In the genomic region with DNA sequence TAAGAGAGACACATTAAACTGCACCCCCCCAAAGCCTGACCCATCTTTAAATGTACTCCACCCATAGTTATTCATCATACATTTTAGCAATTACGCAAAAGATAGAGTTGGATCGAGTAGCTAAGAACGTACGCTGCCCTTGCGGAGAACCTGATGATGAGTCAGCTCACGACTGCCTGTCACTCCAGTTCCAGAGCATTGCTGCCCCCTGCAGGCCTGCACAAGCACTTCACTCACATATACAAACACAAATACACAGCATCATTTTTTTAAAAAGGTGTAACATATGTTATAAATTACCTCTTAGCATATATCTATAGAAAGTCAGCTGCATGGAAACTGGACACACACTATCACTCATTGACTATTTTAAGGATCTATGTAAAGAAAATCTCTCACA, we compare ENCODE assay signal across 7 mouse cellular contexts. TPM values are rescaled to one million over a fixed set of nuclear protein-coding genes. Genes with fewer than 3 reads are reported as not detected.
DNase-seq lines count a peak whose midpoint lies in the region; ATAC-seq and TF ChIP-seq lines count a peak whose summit lies in the region.

No protein-coding gene starts in this region.

- 63% methylated on average over 6 of the region's 6 CpGs for WGBS in liver, adult 2 months
- WGBS in liver, embryonic 12.5 days (ENCODE audit: insufficient replicate concordance), result 54% methylated on average over 6 of the region's 6 CpGs
- WGBS in limb, embryonic 10.5 days, result 66% methylated on average over 6 of the region's 6 CpGs
- 67% methylated on average over 6 of the region's 6 CpGs for WGBS in hindbrain, embryonic 12.5 days

- no peaks in the 10 kb centered on the region for H3K36me3 ChIP-seq in liver, adult 2 months (ENCODE audit: control insufficient read depth, insufficient read depth, low read length)
- no peaks in the 10 kb centered on the region for H3K36me3 ChIP-seq in liver, embryonic 12.5 days
- no peaks in the 10 kb centered on the region for H3K36me3 ChIP-seq in limb, embryonic 10.5 days
- no peaks in the 10 kb centered on the region for H3K36me3 ChIP-seq in hindbrain, embryonic 12.5 days

- TF ChIP-seq POLR2A in liver, adult 2 months (IDR thresholded peaks at IDR 0.05; ENCODE audit: extremely low read depth, insufficient read depth, low read length), result no peak

- no peak for DNase-seq in liver, adult 2 months (ENCODE audit: extremely low read depth, low read depth, low spot score)
- peak; percentile 4 for DNase-seq in adrenal gland, adult 8-10 months
- DNase-seq in cerebellum, postnatal 25 days, result peak; percentile 53 to 69
- DNase-seq in limb, embryonic 10.5 days (ENCODE audit: low spot score), result peak; percentile 34
- no peak for DNase-seq in thymus, postnatal 36 days

- no peak for ATAC-seq in liver, embryonic 12.5 days
- no peak for ATAC-seq in hindbrain, embryonic 12.5 days (ENCODE audit: low FRiP score)

- no peaks in the 10 kb centered on the region for H3K27me3 ChIP-seq in liver, adult 2 months (ENCODE audit: control insufficient read depth, insufficient read depth, low read length)
- no peaks in the 10 kb centered on the region for H3K27me3 ChIP-seq in liver, embryonic 12.5 days (replicated peaks)
- H3K27me3 ChIP-seq in limb, embryonic 10.5 days (ENCODE audit: low read depth, poor library complexity, severe bottlenecking), result no peaks in the 10 kb centered on the region
- no peaks in the 10 kb centered on the region for H3K27me3 ChIP-seq in hindbrain, embryonic 12.5 days

- H3K9ac ChIP-seq in liver, adult 2 months (ENCODE audit: low read depth, low read length), result no peak overlapping the region
- H3K9ac ChIP-seq in liver, embryonic 12.5 days, result no peak overlapping the region
- no peak overlapping the region for H3K9ac ChIP-seq in hindbrain, embryonic 12.5 days

- H3K27ac ChIP-seq in liver, adult 2 months (replicated peaks; ENCODE audit: insufficient read depth, low read depth, low read length), result no peak overlapping the region
- no peak overlapping the region for H3K27ac ChIP-seq in liver, embryonic 12.5 days
- no peak overlapping the region for H3K27ac ChIP-seq in limb, embryonic 10.5 days
- H3K27ac ChIP-seq in hindbrain, embryonic 12.5 days, result no peak overlapping the region

- TF ChIP-seq CTCF in liver, adult 2 months (IDR thresholded peaks at IDR 0.05; ENCODE audit: low read depth, low read length), result peak; percentile 42; the same call in 1 of the 2 replicates

- no peaks in the 10 kb centered on the region for H3K79me2 ChIP-seq in liver, adult 2 months (ENCODE audit: control insufficient read depth, insufficient read depth, low read length)

- H3K9me3 ChIP-seq in liver, embryonic 12.5 days (replicated peaks), result no peaks in the 10 kb centered on the region
- no peaks in the 10 kb centered on the region for H3K9me3 ChIP-seq in limb, embryonic 10.5 days (replicated peaks)
- no peaks in the 10 kb centered on the region for H3K9me3 ChIP-seq in hindbrain, embryonic 12.5 days (replicated peaks)

- no peaks in the 10 kb centered on the region for H3K4me1 ChIP-seq in liver, adult 2 months (ENCODE audit: control insufficient read depth, insufficient read depth, low read length)
- H3K4me1 ChIP-seq in liver, embryonic 12.5 days, result no peaks in the 10 kb centered on the region
- no peaks in the 10 kb centered on the region for H3K4me1 ChIP-seq in limb, embryonic 10.5 days
- H3K4me1 ChIP-seq in hindbrain, embryonic 12.5 days, result no peaks in the 10 kb centered on the region

- H3K4me3 ChIP-seq in liver, adult 2 months (ENCODE audit: insufficient read depth, low read depth, low read length), result no peak overlapping the region
- no peak overlapping the region for H3K4me3 ChIP-seq in liver, embryonic 12.5 days
- H3K4me3 ChIP-seq in limb, embryonic 10.5 days, result no peak overlapping the region
- H3K4me3 ChIP-seq in hindbrain, embryonic 12.5 days, result no peak overlapping the region

- no peak overlapping the region for H3K4me2 ChIP-seq in liver, embryonic 12.5 days
- H3K4me2 ChIP-seq in hindbrain, embryonic 12.5 days (replicated peaks), result no peak overlapping the region

RNA-seq across cellular contexts. Expression of gene Ano5, which starts 29.9 kb away (rescaled TPM):
- 0.09 TPM in 1 of 2 replicates, not detected in the other for total RNA-seq in liver, adult 2 months (2014; rRNA removed)
- polyA plus RNA-seq in liver, adult 2 months (2012; rRNA removed), result not detected in 2 replicates
- 0.01 TPM in 1 of 2 replicates, not detected in the other for polyA plus RNA-seq in liver, embryonic 12.5 days (2016; fragmentation: Nextera tagmentation; extraction: Ambion mirVana)
- total RNA-seq in adrenal gland, adult 8-10 months (2022), result under 1 TPM; 0.07 to 0.26 (median 0.20) TPM
- 0.01 TPM in 1 of 2 replicates, not detected in the other for polyA plus RNA-seq in limb, embryonic 10.5 days (2016; fragmentation: Nextera tagmentation; extraction: Ambion mirVana)
- polyA plus RNA-seq in hindbrain, embryonic 12.5 days (2016; fragmentation: Nextera tagmentation; extraction: Ambion mirVana), result 0.34 and 0.36 TPM in 2 replicates

Comparison
In these comparisons a context has a peak if more than half of its experiments do, and no peak if none do; other contexts are left out.
1. DNase-seq: peak in adrenal gland, adult 8-10 months (single experiment), cerebellum, postnatal 25 days (2 of 2) and limb, embryonic 10.5 days (single experiment); none in liver, adult 2 months (single experiment) and thymus, postnatal 36 days (0 of 2).